Mouse (Mus musculus) cerebellum, adult 9-10 months (tissue): Measurements from ENCODE around the gene Tmem178b.

Experiments used
- DNase-seq: peaks from one replicate; pipeline ENCODE4 v3.0.0; 2022

The Tmem178b gene

DNA sequence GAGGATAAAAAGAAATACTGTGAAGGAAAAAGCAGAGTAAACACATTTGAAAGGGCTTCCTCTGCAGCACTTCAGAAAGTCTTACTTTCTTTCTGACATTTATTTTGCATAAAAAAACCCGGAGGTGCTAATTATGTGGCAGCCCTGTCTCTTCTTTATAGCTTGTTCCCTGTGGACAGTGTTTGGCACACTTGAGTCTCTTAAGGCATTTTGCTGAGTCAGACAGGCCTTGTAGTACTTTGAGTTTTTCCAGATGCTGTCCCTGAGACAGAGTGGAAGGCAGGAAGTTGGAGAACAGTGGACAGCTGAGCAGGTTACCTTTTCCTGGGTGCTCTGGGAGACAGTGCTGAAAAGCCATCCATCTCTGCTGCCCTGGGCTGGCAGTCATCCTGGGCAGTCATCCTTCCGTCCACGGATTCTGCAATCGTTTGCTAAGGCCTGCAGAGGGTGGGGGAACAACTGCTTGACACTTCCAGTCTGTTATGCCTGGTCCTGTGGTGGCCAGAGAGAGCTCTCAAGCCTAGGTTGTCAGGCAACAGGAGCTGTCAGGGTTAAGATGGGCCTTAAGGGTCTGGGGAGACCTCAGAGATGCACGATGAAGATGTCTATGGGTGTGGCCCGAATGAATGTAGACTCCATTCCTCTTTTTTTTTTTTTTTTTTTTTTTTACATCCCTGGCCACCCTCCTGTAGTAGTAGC is 46.1 kb downstream of the Tmem178b start:
- no peak for DNase-seq

DNA sequence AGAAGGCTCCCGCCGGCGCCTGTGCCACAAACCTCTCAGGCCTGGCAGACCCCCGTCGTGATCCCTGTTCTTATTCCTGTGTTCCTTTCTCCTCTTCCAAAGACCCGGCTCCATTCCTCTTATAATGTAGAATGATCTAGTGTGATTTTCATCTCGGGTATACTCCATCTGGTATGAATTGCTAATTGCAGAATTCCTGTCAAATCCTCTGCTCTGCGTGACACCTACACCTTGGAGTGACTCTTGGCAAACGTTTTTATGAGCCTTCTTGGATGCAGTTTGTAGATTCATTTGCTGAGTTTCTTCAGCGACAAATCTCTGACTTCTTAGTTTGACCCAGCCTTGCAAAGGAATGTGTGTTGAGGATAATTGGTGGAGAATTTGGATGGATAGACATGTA is 53.4 kb downstream of the Tmem178b start:
- no peak for DNase-seq

- no peak for DNase-seq
These were observed 63.5 kb downstream of the Tmem178b start for GRCm38 (mm10) chr6:39936590-39936989.

DNA sequence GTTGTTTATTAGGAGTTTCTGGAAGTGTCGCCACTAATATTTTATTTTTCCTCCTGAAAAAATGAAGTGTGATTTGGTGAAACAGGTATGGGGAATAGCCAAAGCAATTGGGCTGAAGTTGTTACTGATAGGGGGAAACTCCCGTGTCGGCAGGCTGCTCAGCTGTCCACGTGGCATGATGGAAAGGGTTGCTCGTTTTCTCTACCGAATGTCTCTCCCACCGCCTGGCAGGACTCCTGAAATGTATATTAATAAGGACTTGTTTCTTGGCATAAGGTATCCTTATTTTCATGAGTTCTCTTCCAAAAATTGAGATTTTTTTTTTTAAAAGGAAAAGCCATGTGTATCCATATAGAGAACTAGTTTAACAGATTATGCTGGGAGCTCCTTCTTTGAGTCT is 67.8 kb downstream of the Tmem178b start:
- no peak for DNase-seq

- DNase-seq: no peak
These were observed 71.8 kb downstream of the Tmem178b start for GRCm38 (mm10) chr6:39944854-39945253.

GRCm38 (mm10) chr6:39945670-39946440 is 72.8 kb downstream of the Tmem178b start:
- DNase-seq: no peak

DNA sequence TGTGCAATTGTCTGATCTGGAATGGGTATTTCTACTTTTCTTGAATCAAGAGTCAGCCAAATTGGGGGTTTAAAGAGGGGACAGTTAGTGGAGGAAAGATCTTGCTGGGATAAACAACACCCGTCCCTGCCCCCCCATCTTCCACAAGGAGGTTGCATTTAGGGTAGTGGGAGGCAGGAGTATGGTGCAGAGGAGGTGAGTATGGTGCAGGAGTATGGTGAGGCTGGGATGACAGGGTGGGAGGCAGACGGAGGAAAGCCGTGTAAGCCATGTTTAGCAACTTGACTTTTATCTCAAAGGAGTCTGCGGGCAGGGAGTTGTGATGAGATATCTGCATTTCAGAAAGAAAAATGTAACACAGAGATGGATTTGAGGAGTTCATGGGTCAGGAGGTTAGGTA is 73.5 kb downstream of the Tmem178b start:
- DNase-seq: no peak

DNA sequence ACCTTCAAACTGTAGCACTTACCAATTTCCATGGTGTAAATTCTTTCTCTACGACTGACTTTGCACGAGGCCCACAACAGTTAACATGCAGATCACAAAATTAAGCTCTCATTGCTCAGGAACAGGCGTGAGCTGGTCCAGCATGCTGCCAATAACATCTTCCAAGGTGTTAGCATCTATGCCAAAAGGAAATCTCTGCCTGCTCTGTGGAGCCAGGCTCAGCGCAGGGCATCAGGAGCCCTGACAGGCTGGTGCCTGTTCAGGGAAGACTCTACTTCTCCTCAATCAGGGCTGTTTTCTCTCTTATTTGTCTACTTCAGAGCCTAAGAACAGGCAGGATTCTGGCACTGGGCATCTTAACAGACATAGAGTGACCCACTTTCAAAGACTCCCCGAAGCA is 80.9 kb downstream of the Tmem178b start:
- peak; percentile 28 for DNase-seq

GRCm38 (mm10) chr6:39955211-39955610 is 82.1 kb downstream of the Tmem178b start:
- DNase-seq: no peak

- peak; percentile 46 for DNase-seq
These were observed 91.5 kb downstream of the Tmem178b start for GRCm38 (mm10) chr6:39964606-39965005.

DNA sequence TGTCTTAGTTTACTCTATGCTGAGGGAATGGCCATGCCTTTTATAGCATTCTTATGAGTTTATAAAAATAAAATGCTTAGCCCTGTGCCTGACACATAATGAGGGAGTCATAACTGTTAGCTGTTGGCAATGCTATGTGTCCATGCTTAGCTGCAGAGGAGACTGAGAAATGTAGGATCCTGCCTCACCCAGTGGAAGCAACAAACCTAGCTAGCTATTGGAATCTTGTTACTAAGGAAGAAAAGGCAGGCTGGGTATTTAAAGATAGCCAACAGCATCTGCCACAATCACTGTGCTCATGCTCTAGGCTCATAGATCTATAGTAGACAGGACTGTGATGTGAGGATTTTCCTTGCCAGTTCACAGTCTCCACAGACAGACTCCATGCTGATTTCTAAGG is 97.2 kb downstream of the Tmem178b start:
- no peak for DNase-seq

GRCm38 (mm10) chr6:39978942-39979341 is 105.9 kb downstream of the Tmem178b start:
- peak; percentile 44 for DNase-seq

DNA sequence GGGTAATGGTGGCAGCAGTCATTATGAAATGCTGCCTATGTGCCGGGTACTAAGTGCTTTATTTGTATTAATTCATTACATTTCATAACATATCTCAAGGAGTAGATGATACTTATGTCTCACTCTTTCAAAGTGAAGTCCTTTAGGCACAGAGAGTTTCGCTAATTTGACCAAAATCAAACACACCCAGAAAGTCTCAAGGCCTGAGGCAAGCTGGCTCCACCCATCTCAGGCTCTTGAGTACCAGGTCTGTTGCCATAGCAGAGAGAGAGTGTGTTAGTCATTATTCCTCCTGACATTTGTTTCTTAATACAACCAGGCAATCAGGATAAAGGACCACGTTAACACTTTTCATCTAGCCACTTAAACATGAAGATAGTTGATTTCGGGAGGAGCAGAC is 117.7 kb downstream of the Tmem178b start:
- no peak for DNase-seq

DNA sequence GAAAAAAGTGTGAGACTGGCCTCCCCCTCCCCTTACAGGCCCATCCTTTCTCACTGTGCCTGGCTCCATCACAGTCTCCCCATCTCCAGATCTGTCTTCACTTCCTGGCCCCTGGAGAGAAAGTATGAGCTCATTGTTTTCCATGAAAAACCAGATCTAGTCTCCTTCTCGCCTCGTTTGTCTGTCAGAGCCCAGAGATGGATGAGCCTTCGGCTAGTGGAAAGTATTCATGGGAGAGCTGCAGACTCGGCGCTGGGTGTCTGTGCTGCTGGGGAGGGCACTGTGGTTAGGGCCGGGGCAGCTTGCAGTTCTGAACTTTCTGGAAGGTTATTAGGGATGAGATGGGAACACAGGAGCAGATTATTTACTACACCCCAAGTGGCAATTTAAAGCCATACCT is 118.9 kb downstream of the Tmem178b start:
- no peak for DNase-seq

DNA sequence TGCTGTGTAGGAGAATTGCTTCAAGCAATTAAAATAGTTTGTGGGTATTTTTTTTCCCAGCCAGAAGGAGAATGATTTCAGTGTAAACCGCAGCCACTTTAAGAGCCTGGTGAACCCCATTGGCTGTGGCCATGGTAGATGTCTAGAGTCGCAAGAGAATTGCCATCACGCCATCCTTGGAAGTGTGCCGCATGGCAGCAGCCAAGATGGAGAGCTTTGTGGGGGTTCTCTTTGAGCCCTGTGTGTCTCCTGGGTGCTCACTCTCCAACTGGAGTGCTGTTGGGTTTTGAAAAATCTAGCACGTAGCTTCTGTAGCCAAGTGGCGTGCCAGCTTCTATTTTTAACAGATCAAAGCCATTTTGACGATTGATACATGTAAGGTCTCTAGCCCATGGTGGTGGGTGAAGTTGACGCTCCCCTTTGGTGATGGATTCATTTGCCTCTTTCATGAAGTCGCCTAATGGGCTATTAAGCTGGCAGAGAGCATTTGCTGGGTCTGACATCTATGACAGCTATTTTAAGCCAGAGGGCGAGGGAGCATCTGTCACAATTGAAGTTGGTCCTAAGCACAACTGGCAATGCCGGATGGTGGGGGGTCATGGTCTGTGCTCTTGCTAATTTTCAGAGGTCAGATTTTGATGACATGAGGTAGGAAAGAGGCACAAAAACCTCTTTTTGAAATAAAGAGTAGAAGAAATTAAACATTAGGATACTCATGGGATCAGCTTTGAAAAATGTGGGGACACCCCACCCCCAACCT is 133.1 kb downstream of the Tmem178b start:
- DNase-seq: no peak

GRCm38 (mm10) chr6:40008166-40008907 is 135.3 kb downstream of the Tmem178b start:
- no peak for DNase-seq

- DNase-seq: no peak
These were observed 136.6 kb downstream of the Tmem178b start for GRCm38 (mm10) chr6:40009718-40010117.

DNA sequence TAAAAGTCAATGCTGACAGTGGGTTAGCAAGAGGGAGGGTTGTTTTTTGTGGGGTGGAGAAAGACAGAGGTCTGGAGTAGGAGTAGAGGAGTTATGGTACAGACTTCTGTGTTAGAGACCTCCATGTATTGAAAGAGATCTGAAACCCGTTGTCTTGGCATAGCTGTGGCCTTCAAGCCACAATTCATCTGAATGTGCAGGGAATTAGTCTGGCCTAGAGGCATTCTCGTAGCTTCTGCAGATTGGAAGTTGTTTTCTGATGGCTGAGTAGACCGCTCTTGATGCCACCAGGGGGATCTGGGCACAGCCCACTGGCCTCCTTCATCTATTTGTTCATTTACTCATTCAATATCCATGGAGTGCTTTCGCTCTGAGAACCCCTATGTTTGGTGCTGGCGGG is 138.0 kb downstream of the Tmem178b start:
- no peak for DNase-seq

- no peak for DNase-seq
These were observed 138.5 kb downstream of the Tmem178b start for GRCm38 (mm10) chr6:40011609-40012008.

DNA sequence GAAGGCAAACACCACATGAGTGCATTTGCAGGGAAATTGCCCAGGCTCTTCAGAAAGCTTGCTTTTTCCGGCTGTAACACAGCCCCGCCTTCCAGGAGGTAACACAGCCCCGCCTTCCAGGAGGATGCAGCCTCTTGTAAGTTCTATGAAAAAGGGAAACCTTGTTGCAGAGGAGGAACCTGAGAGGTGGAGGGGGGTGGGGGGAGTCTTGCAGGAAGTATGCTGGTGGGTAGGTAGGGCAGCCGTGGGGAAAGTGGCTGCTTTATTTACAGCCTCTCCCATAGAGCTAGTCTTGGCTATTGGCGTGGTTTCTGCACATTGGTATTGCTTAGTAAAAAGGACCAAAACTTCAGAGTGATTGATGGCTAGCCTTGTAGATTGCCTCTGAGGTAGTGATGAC is 140.3 kb downstream of the Tmem178b start:
- DNase-seq: no peak

DNA sequence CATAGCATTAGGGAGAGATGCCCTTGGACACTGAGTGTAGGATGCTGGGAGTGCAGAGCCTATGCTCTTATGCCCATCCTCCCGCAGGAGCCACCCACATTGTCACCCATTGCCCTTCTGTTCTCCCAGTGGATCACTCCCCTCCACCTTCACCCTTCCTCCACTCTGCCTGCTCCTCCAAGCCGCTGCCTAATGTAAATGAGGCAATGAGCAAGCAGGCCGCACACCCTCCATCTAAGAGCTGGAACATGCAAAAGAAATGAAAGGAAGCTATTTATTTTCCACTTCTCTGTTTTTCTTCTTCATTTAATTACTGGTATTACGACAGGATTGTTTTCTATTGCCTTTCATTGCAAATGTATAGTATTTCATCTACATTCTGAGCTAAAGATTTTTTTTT is 142.1 kb downstream of the Tmem178b start:
- DNase-seq: no peak

DNA sequence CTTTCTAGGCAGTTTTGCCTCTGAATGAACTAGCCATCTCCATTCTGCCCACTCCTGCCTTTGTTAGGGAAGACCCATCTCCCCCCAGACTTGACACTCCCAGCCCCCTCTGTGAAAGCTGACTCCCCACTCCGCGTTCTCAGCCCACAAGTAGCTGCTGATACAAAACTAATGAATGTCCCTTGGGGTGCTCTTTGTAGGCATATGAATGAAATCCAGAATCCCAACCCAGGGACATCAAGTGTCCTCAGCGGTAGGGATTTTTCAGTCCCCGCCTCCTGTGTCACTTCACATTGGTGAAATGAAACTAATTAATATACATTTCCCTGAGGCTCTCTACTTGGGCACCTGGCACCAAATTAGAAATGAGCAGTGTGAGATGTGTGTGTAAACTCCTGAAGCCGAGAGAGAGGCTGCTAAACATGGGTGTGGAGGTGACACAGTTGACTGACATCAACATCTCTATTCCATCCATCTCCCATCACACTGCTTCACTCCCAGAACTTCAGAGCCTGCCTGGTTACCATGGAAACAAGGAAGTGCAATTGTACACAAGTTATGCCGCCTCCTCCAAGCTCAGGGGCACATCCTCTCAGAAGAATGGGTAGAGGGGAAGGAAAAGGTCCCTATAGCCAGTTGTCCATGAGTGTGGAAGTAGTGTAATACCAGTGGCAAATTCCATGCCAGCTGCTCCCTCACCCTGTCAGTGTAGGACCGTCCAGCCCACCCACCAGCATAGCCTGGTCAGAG is 142.8 kb downstream of the Tmem178b start:
- no peak for DNase-seq
